Mouse (Mus musculus): Measurements from ENCODE around the gene Ccdc51.

DNA sequence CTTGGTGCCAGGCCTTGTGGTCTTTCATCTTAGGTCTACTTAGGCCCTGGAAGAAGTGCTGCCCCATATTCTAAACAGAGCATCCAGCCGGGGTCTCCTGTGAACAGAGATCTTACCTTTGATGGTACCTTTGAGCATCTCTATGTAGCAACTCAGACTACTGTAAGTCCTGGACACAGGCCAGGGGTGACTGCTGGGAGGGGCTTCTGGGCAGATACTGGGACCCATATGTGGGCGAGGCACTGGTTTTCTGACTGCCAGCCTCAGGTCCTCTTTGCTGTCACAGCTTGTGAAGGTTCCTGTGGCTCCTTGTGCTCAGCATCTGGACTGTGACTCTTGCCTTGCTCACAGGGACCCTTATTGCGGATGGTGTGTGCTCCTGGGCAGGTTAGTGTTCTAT lies 20.2 kb downstream of the Ccdc51 start:
- TF ChIP-seq CTCF (IDR thresholded peaks at IDR 0.05; ENCODE audit: low read depth, low read length) (no peak), POLR2A (IDR thresholded peaks at IDR 0.05; ENCODE audit: extremely low read depth, insufficient read depth, low read length) (no peak)

Data from liver, adult 2 months (tissue).